Mouse (Mus musculus) left cerebral cortex, postnatal 36 days (tissue): ENCODE measurements around the gene Chmp2b. TPM values are rescaled to one million over a fixed set of nuclear protein-coding genes. Genes with fewer than 3 reads are reported as not detected.

Experiments
- DNase-seq, 2 experiments: peaks; one replicate each; pipeline ENCODE4 v3.0.0; 2021 to 2022; ENCODE audit warnings: low spot score in 2 of 2, mixed read lengths in 1 of 2
- intact Hi-C: fragments of 180-260 bp; cut with DNase I; formaldehyde crosslinking; loops from one replicate; pipeline ENCODE4 v1.15.1; 2025
- total RNA-seq, 2 experiments: library from RNA; stranded (reverse); gene quantifications; 2 replicates each; pipeline ENCODE4 v1.2.3; 2021

The Chmp2b gene
- total RNA-seq, 2 experiments from 2014 or later: 64.1 to 71.7 TPM

- DNase-seq: peak; percentile 70 to 73
- intact Hi-C loops: loop anchor here (10.0 kb wide), 1 partner anchor 627 kb away; no protein-coding TSS in a partner anchor
Measured at GRCm38 (mm10) chr16:65531663-65532062, 30.9 kb downstream of the Chmp2b start.

GRCm38 (mm10) chr16:65529589-65529988 is 32.9 kb downstream of the Chmp2b start:
- no peak for DNase-seq
- intact Hi-C loops: no loop called here

GRCm38 (mm10) chr16:65526695-65527094 is 35.8 kb downstream of the Chmp2b start:
- DNase-seq: no peak
- intact Hi-C loops: no loop called here

- intact Hi-C loops: no loop called here
- no peak for DNase-seq
Measured at GRCm38 (mm10) chr16:65526004-65526403, 36.5 kb downstream of the Chmp2b start.

- intact Hi-C loops: no loop called here
Measured at GRCm38 (mm10) chr16:65520211-65520610, 42.3 kb downstream of the Chmp2b start, which contains the start of gene Pou1f1. Gene Pou1f1, plus strand, starts transcription at chr16:65520511.

GRCm38 (mm10) chr16:65514223-65514622 is 48.3 kb downstream of the Chmp2b start:
- intact Hi-C loops: no loop called here
- DNase-seq: no peak

More at GRCm38 (mm10) chr16:65520211-65520610, 42.3 kb downstream of the Chmp2b start, which contains the start of gene Pou1f1:
- no peak for DNase-seq

GRCm38 (mm10) chr16:65497049-65497448 is 65.5 kb downstream of the Chmp2b start:
- DNase-seq: no peak
- intact Hi-C loops: loop anchor here (2.0 kb wide), 1 partner anchor 594 kb away; no protein-coding TSS in a partner anchor

- intact Hi-C loops: loop anchor here (2.0 kb wide), 1 partner anchor 593 kb away; no protein-coding TSS in a partner anchor
- DNase-seq: no peak
Measured at GRCm38 (mm10) chr16:65496030-65496429, 66.5 kb downstream of the Chmp2b start.

Other genes with a start within 250 kb of the Chmp2b start
- not detected for gene Pou1f1, start 42.2 kb downstream of the Chmp2b start, total RNA-seq